Mouse (Mus musculus) heart, postnatal 25 days (tissue): Measurements from ENCODE around the gene Slc1a3. TPM values are rescaled to one million over a fixed set of nuclear protein-coding genes. Genes with fewer than 3 reads are reported as not detected.
A peak's percentile ranks its signal among the peaks of the same experiment; 100 is the strongest.

Experiments used
- DNase-seq: peaks from one replicate; pipeline ENCODE4 v3.0.0; 2022; ENCODE audit warnings: low spot score
- intact Hi-C: fragments of 180-260 bp; cut with DNase I; formaldehyde crosslinking; loops from one replicate; pipeline ENCODE4 v1.15.1; 2025
- total RNA-seq, 2 experiments: library from RNA; stranded (reverse); gene quantifications; 2 replicates each; pipeline ENCODE4 v1.2.3; 2021

Slc1a3 gene
- total RNA-seq, 2 experiments from 2014 or later = 1.6 to 1.7 TPM

DNA sequence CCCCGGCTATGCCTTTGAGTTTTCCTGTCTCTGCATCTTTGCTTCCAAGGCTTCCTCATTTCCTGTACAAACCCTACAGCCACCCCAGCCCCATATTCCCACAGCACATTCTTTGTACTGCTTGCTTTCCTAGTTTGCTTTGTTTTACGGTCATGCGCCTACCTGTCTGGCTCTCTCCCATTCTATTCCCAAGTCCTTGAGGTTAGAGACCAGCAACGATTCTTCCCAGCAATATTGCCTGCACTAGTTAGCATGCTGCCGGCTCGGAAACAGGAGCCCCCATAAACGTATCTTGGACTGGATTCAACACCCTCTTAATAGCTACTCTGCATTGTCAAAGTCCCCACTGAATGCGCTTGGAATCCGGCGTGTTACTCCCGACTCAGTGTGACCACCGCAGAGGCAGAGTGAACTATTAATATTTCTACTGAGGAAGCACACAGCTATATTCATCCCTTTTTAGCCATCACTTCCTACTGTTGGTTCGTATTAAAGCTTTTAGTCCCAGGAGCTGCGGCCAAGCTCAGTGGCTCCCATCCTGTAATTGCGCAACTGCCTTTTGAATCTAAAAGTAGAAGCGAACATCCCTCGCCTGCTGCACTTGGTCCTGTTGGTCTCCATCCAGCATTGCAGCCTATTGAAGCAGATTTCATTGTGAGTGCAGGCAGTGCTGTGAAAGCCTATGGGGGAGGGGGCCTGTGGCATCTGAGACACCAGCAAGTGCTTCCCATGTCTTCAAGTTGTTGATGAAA is 47.0 kb downstream of the Slc1a3 start:
- peak; percentile 71 for DNase-seq
- intact Hi-C loops = loop anchor here (5.0 kb wide), 1 partner anchor 36 kb away; no protein-coding TSS in a partner anchor

DNA sequence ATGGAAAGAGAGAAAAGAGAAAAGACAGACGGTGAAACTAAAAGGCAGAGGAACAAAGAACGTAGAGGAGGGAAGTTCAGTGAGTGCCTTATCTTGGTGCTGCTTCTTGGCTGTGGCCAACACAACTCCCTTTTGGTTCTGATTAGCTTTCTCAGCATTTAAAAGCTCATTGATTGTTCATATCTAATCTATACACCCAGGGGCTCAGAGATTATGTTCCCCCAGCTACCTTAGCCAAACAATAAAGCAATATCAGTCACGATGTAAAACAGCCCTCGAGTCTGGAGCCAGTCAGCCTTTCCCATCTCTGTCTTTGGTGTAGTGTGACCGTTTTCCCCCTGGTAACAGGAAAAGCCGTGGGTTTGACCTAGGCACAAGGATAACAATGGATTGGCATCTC is 48.7 kb downstream of the Slc1a3 start:
- intact Hi-C loops = loop anchor here (5.0 kb wide), 1 partner anchor 35 kb away; no protein-coding TSS in a partner anchor
- DNase-seq = no peak

DNA sequence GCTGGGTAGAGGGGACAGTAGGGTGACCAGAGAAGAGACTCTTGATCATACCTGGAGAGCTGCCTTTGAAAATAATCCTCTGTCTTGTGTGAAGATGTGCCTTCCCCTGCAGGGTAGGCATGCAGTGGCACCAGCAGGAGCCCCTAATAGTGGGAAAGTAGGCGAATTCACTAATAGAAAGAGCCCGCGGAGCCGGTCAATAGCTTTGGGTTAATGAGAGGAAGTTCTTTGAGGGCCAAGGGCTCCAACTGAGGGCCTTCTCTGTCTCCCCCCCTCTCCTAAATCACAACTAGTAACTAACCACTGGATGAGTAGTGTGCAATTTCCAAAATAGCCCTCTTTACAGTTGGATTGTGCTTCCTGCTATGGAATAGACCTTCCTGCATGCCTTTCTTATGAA is 50.6 kb downstream of the Slc1a3 start:
- intact Hi-C loops = loop anchor here (5.0 kb wide), 1 partner anchor 33 kb away; no protein-coding TSS in a partner anchor
- DNase-seq = no peak

DNA sequence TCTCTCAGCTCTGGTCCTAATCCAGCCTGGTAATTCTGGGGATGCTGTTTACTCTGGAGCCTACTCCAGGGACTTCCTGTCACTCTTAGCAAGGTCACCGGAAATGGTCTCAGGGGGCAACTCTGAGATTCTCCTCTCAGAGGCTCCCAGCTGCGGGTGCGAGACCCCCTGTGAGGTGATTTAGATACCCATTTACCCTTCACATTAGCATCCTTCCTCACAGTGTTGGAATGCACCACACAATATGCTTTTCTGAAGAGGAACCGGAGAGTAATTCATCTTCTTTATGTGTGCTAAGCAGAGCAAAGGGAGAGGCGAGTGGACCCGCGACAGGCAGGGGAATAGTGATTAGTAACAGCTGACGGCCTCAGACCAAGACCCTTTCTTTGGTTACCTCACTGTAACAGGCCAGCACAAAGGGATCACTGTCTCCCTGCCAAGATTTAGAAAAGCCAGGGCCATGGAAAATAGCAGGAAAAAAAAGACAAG is 51.0 kb downstream of the Slc1a3 start:
- intact Hi-C loops = no loop called here

DNA sequence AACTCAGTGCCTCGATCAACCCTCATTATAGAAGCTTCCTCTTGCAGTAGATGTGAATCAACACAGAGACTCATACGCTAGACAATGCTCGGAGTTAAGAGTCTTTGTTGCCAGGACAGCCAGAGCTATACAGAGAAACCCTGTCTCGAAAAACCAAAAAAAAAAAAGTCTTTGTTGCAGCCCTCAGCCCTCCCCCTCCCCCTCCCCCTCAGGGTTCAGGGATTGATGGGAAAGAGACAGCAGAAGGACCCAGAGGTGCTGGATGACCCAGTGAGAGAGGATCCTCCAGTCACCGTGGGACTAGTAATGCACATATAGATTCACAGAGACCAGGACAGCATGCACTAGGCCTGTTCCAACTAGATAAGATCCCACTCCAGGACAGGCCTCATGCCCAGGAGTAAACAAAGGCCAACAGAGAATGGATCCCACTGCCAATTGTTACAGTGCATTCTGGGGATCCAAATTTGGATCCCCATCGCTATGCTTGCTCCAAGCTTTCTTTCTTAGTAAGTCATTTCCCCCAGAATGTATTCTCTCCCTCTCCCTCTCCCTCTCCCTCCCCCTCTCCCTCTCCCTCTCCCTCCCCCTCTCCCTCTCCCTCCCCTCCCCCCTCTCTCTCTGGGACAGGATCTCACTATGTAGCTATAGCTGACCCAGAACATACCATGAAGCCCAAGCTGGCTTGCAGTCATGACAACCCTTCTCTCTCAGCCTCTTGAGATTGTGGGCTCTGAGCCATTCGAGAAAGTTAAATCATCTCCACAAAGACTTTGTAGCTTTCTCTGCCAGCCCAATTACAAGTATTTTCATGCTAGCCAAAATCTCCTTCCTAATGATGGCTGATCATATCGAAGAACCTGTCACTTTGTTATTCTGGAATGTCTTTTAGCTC is 52.2 kb downstream of the Slc1a3 start:
- intact Hi-C loops = no loop called here
- no peak for DNase-seq

More for the DNA sequence above, 51.0 kb downstream of the Slc1a3 start:
- DNase-seq = no peak

DNA sequence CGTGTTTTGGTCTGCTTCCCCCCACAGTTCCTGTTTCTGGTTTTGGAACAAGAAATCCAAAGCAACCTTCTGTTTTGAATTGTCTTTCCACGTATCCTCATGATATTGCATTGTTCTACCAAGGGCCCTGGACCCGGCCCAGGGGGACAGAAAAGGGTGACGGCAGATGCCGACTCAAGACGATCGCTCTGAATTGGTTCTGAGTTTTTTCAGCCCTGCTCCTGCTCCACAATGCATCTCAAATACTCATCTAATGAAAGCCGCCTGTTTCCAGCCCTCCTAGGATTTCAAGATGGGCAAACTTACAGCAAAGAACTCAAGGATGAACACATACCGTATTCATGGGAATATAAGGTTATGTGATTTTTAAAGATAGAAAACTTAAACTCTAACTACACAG is 55.3 kb downstream of the Slc1a3 start:
- no peak for DNase-seq
- intact Hi-C loops = no loop called here

DNA sequence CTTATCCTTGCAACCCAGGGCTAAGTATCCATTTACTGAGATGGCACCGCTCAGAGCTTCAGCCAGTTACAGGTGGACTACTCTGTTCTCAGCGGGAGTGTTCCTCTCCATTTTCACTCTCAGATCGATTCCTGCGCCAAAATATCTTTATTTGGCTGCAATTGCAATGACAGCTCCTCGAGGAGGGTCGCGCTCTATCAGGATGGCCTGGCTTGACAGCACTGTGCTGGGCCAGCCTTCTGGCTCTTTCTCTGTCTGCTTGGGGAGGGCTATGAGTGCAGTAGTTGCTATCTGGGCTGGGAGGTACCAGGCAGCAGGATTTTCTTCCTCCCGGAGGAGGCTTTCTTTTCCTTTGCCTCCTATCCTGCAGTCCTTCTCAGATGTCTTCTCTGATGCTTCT is 57.9 kb downstream of the Slc1a3 start:
- DNase-seq = no peak
- intact Hi-C loops = no loop called here

DNA sequence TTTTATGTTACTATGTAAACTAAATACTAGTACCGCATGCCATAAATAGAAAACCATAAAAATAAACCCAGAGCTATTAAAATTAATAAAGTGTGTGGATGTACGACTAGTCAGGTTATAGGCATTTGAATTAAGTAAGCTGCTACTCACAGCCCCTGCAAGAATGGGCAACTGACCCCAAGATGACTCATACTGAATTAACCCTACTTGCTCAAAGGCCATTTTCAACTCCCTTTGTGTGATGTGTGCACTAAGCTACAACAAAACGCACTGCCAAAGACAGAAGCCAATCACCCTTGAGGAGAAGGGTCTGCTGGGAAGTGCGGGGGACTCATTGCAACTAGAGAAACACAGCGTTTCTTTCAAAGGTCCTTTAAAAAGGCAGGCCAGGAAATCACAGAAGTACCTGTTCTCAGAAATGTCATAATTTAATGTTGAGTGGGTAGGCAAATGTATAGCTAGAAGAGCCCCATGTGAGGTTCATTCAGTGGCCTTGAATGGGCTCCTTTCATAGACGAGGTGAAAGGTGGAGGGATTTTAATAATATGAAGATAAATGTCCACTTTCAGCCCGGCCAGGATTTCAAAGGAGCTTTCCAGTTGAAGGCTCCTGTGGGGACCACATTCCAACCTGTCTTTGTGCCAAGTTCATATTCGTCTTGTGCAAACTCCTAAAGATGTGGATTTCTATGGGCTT is 66.4 kb downstream of the Slc1a3 start:
- DNase-seq = no peak
- intact Hi-C loops = no loop called here

DNA sequence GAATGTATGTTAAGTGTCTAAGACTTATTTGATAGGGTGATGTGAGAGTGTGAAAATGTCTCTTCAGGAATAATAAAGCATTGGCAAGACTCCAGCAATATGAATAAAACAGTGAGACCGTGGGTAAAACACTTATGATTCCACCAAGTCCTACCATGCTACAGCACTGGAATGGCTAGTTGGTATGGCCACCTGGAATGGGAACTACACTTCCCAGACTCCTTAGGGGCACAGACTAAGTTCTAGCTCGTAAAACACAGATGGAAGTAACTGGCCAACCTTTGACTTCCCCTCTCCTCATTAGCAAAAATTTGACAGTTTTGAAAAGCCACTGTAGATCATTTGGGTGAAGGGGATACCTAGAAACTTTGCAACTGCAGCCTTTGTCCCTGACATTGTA is 70.7 kb downstream of the Slc1a3 start:
- intact Hi-C loops = no loop called here
- DNase-seq = no peak

DNA sequence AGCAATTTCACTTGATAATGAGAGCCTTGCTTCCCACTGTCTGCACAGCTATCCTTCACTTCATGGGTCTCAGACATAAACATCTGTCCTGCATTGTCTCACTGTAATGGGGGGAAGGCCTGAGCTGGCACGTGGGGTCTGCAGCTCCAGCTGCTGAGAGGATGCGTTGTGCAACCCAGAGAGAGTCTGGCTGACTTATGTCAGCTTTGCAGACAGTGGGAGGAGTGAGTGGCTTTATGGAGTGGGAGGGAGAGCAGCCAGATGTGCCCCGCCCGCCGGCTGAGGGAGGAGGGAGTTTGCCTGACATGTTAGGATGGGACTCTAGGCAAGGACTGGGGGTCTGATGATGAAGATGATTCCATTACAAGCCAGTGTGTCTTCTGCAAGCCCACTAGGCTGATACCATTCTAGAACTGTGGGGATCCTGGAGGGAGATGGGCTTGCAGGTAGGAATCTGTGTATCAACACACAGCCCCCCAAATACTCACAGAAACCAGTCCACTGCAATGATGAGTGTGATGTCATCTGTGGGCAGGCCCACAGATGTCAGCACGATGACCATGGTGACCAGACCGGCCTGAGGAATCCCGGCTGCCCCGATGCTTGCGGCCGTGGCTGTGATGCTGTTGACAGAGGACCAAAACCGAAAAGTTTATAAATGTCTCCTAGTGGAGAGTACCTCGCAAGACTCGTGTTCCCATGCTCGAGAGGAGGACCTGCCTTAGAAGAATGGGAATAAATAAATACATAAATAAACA is 71.8 kb downstream of the Slc1a3 start:
- intact Hi-C loops = no loop called here
- DNase-seq = no peak

DNA sequence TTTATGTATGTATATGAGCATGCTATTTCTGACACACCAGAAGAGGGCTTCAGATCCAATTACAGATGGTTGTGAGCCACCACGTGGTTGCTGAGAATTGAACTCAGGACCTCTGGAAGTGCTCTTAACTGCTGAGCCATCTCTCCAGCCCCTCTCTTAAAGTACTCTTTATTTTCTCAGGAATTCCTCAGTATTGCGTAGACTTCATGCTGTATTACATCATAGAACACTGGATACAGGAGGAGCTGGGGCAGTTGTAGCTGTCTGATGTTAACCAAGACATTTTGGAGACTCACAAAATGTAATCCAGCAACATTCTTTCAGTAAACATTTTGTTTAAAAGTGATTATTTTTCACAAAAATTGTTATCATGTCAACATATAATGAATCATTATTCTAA is 73.3 kb downstream of the Slc1a3 start:
- intact Hi-C loops = no loop called here
- DNase-seq = no peak

DNA sequence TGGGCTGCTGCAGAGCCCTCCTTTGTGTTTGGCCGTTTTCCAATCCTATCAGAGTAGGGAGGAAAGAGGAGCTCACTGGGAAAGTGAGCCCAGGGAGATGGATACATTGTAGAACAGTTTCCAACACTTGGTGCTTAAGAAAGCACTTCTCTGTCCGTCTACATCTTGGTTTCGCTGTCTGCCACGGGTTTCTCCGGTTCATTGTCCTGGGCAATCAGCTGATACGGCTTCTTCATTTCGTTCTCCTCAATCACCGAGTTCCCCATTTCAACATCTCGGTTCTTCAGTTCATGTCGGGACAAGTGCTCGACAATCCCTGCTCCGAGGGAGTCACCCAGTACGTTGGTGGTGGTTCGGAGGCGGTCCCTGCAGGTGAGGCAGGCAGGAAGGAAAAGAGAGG is 74.6 kb downstream of the Slc1a3 start:
- DNase-seq = no peak
- intact Hi-C loops = no loop called here

DNA sequence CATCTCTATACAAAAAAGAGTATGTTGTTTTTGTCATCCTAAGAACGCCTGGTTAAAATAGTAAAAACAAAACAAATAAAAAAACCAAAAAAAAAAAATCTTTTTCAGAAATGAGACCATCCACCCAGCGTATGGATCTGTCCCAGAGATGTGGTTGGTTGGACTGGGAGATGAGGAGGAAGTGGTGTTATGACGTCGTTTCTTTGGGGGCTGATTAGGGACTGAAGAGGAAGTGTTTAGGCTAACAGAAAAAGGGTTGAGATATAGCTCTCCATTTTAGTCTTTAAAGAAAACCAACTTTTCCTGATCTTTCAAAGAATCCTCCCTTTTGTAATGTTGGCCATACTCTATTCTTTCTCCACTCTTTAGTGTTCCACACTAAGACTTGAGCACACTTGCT is 75.8 kb downstream of the Slc1a3 start:
- intact Hi-C loops = no loop called here
- DNase-seq = no peak

DNA sequence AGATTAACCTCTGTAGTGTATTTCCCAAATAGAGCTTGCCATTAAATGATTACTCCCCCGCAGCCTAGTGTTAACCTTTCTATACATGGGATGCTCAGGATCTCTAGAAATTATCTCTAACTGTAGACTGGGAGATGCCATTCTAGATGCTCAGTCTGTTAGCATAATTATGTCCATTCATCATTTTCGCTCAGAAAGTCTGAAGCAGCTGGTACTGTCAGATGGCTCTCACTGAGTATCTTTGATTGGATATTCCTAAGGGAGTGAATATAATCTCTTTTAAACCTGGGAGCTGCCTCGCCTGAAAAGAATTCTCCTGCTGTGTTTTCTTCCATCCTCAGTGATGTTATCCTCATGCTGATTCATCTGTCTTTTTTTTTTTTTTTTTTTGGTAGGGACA is 76.2 kb downstream of the Slc1a3 start:
- DNase-seq = no peak
- intact Hi-C loops = no loop called here

DNA sequence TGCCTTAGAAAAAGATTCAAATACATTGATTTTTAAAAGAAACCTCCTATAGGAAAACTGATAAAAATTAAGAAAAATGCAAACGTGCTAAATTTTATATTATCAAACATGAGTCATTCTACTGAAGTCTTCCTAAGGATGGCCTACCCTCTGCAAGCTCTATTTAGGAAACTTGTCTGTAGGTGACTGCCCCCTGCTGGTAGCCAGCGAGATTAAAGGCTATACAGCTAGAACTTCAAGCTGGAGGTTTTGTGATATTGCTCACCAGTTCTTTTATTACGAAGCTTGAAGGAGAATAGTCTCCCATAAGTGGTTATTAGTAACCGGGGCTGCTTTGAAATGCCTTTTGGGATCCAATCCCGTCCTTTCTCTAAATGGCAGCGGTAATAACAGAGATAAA is 77.2 kb downstream of the Slc1a3 start:
- intact Hi-C loops = no loop called here
- DNase-seq = no peak

DNA sequence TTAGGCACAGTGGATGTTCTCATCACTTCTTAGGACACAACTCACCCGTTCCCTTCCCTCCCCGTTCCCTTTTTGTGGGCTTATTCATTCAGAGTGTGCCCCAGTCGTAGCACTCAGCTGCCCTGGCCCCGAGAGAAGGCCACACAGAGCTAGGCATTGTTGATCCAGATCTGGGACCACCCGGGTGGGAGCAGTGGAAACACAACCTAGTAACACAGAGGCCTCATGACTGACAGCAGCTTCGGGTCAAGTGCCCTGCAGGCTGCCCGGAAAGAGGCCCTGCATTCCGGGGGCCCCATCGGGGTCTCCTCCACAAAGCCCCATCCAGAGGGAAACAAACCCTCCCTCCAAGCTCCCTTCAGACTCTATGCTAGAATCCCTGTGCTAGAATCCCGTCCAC is 78.2 kb downstream of the Slc1a3 start:
- intact Hi-C loops = no loop called here
- DNase-seq = no peak

DNA sequence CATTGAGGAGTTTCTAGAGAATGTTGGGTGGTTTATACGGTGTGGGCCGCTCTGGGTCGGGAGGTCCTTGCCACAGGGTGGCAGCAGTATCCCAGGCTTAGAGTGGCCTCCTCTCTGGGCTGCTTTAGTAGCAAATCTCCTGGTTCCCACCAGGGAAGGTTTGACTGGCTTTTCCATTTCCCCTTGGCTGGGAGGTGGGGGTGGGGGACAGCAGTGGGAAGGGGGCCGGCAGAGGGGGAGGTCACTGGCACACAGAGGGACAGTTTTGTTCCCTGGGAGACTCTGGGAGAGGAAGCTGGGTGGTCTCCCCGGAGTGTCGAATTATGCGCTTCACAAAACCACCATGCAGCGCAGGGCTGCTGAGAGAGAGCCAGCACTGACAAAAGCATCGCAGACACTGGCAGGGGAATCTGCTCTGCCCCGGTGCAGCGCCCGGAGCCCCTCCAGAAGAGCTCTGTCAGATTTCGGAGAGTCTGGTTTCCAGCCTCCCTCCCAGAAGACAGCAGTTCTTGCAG is 81.2 kb downstream of the Slc1a3 start:
- DNase-seq = peak; percentile 35
- intact Hi-C loops = loop anchor here (1.0 to 5.0 kb wide), 2 partner anchors 33 to 256 kb away; no protein-coding TSS in a partner anchor

DNA sequence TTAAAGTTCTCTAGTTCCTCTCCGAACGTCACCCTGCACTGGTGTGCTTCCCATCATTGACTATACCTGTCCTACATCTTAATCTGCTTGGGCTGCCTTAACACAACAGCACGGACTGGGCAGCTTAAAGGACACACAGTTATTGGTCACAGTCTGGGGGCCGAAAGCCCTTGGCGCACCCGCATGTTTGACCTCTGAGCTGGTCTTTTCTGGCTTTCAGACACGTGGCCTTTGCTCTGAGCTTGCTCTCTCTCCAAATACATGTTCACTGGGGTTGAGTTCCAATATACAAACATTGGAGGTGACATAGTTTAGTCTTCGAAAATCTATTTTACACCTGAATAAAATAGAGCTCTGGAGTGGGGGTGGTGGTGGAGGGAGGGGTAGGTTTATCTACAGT is 82.4 kb downstream of the Slc1a3 start:
- intact Hi-C loops = loop anchor here (5.0 kb wide), 1 partner anchor 34 kb away; no protein-coding TSS in a partner anchor
- DNase-seq = no peak

DNA sequence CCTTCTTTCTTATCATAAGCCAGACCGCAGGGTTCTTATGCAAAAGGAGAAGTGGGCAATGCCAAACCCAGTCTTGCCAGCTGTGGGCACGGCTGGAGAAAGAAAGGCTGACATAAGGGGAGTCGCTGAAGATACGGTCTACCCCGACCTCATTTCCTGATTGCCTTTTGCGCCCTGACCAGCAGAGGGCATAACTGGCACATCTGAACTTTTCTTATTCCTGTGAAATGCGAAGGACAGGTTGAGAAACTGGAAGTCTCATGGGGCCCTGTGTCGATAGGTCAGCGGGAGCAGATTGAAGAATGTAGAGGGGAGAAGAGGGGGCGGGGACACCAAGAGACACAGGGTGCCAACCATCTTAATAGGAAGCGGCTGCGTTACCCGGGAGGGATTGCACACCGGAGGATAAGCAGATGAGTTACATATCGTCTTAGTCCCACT is 83.4 kb downstream of the Slc1a3 start:
- peak; percentile 10 for DNase-seq
- intact Hi-C loops = loop anchor here (5.0 kb wide), 1 partner anchor 35 kb away; no protein-coding TSS in a partner anchor
